Mouse (Mus musculus): Measurements from ENCODE around the gene Hivep2. TPM values are rescaled to one million over a fixed set of nuclear protein-coding genes. Genes with fewer than 3 reads are reported as not detected.

The Hivep2 gene
- polyA plus RNA-seq (2014; fragmentation: Illumina TruSeq; extraction: RNeasy Lipid Tissue Mini Kit (QIAGEN cat#74804)): 7.6 TPM

GRCm38 (mm10) chr10:13965974-13966829 lies at the start of gene Hivep2:
TSS of gene Hivep2 (plus strand) at chr10:13966075.

Other genes with a start within 250 kb of the Hivep2 start
- 35.1 TPM for gene Aig1, start 97.1 kb upstream of the Hivep2 start, polyA plus RNA-seq (2014; fragmentation: Illumina TruSeq; extraction: RNeasy Lipid Tissue Mini Kit (QIAGEN cat#74804))